Mouse (Mus musculus): Measurements from ENCODE around the gene Klrb1c.

DNA sequence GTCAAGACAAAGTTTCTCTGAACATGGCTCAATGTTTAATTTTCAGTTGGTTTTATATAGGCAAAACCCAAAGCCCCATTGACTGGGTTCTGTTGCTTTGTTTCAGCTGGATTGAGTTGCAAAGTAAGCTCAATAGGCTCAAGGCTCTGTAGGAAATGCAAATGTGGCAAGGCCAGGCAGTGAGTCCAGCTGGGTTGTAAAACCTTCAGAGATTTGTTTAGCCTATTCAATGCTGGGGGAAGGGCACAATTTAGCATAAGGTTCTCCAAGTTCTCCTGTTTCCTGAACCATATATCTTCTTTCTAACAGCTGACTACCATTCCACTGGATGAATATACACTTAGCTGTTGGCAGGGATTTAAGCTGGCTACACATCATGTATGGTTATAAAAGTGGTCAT, 54.1 kb downstream of the Klrb1c start:
- TF ChIP-seq POLR2A (IDR thresholded peaks at IDR 0.05; ENCODE audit: borderline replicate concordance, low read depth, low read length) (no peak), CTCF (IDR thresholded peaks at IDR 0.05; ENCODE audit: low read depth, low read length) (no peak)

Data from bone marrow macrophage, adult 2 months (primary cell).